Mouse (Mus musculus) stomach, postnatal 0 days (tissue): ENCODE measurements around the gene Hba-a2. TPM values are rescaled to one million over a fixed set of nuclear protein-coding genes. Genes with fewer than 3 reads are reported as not detected.

ENCODE experiments used
- ATAC-seq: fragments of 200-750 bp; cut with Nextera tagmentation; 2 replicates; pipeline ENCODE4 v1.8.0; 2017; ENCODE audit not compliant: low FRiP score, low TSS enrichment
- DNase-seq: peaks from one replicate; pipeline ENCODE4 v3.0.0-alpha.2; 2016; ENCODE audit warnings: low spot score
- H3K27ac ChIP-seq: fragments of 300-500 bp; sonication (generic); replicated peaks from 2 replicates; pipeline ENCODE4 v1.5.1; 2014; ENCODE audit warnings: mild to moderate bottlenecking, control low read depth
- H3K27me3 ChIP-seq: fragments of 300-500 bp; sonication (generic); 2 replicates; pipeline ENCODE4 v1.6.1; 2014; ENCODE audit warnings: low read length; ENCODE audit not compliant: control insufficient read depth, insufficient read depth
- H3K36me3 ChIP-seq: fragments of 300-500 bp; sonication (generic); 2 replicates; pipeline ENCODE4 v1.6.1; 2014; ENCODE audit warnings: low read length, mixed read lengths; ENCODE audit not compliant: control insufficient read depth, insufficient read depth
- H3K4me1 ChIP-seq: fragments of 300-500 bp; sonication (generic); replicated peaks from 2 replicates; pipeline ENCODE4 v1.6.1; 2014; ENCODE audit warnings: antibody characterized with exemption; ENCODE audit not compliant: control insufficient read depth, insufficient read depth
- H3K4me2 ChIP-seq: fragments of 300-500 bp; sonication (generic); replicated peaks from 2 replicates; pipeline ENCODE4 v1.6.1; 2014; ENCODE audit warnings: low read depth, mild to moderate bottlenecking, control low read depth, moderate library complexity
- H3K4me3 ChIP-seq: fragments of 300-500 bp; sonication (generic); 2 replicates; pipeline ENCODE4 v1.5.1; 2014; ENCODE audit warnings: low read depth, low read length, control low read depth
- H3K9ac ChIP-seq: fragments of 300-500 bp; sonication (generic); 2 replicates; pipeline ENCODE4 v1.6.1; 2014; ENCODE audit warnings: mild to moderate bottlenecking, low read length, control low read depth, mixed read lengths
- H3K9me3 ChIP-seq: fragments of 300-500 bp; sonication (generic); 2 replicates; pipeline ENCODE4 v1.6.1; 2016; ENCODE audit warnings: low read length; ENCODE audit not compliant: control insufficient read depth
- CTCF ChIP-seq: IDR thresholded peaks from 2 replicates; pipeline ENCODE4 v1.5.1; 2016; ENCODE audit warnings: antibody characterized with exemption, low read depth, mild to moderate bottlenecking, moderate library complexity
- EP300 ChIP-seq: optimal IDR thresholded peaks from 2 replicates; pipeline ENCODE3; 2016; ENCODE audit warnings: antibody characterized with exemption
- WGBS: fragments of 180-500 bp; shearing (Covaris S2); extraction: QIAGEN DNeasy Blood & Tissue Kit; methylation state at CpG from one replicate; pipeline ENCODE4 v1.1.7; 2014; 5-methylcytosine and 5-hydroxymethylcytosine counted together
- polyA plus RNA-seq: library from polyadenylated mRNA; unstranded; fragments of >200 nt; fragmentation: Nextera tagmentation; extraction: Ambion mirVana; gene quantifications from 2 replicates; pipeline ENCODE4 v1.2.1, GENCODE M21; 2015

Hba-a2 gene
- polyA plus RNA-seq, 1 experiment from 2014 or later, result 728 TPM

- TF ChIP-seq EP300 (no peak), CTCF (no peak)
- Histone ChIP-seq H3K4me1 (no peaks in the 10 kb centered on the region), H3K27ac (no peak overlapping the region), H3K27me3 (no peaks in the 10 kb centered on the region), H3K9me3 (no peaks in the 10 kb centered on the region), H3K4me2 (no peak overlapping the region), H3K9ac (no peak overlapping the region), H3K36me3 (no peaks in the 10 kb centered on the region), H3K4me3 (no peak overlapping the region)
- WGBS, result 67% methylated on average over 11 of the region's 11 CpGs
- peak; percentile 28; the same call in 1 of the 2 replicates for ATAC-seq
- DNase-seq, result no peak
These were observed 24.4 kb downstream of the Hba-a2 start for GRCm38 (mm10) chr11:32320507-32321195.

- TF ChIP-seq EP300, result no peak
- TF ChIP-seq CTCF, result peak; percentile 87
- WGBS, result 40% methylated on average over 8 of the region's 8 CpGs
- no peaks in the 10 kb centered on the region for H3K36me3 ChIP-seq
- H3K9me3 ChIP-seq, result no peaks in the 10 kb centered on the region
- H3K4me3 ChIP-seq, result no peak overlapping the region
- no peak overlapping the region for H3K9ac ChIP-seq
- ATAC-seq, result peak; percentile 62
- peak; percentile 79 for DNase-seq
- H3K27me3 ChIP-seq, result no peaks in the 10 kb centered on the region
- H3K4me1 ChIP-seq, result no peaks in the 10 kb centered on the region
- no peak overlapping the region for H3K27ac ChIP-seq
- H3K4me2 ChIP-seq, result no peak overlapping the region
These were observed 24.9 kb downstream of the Hba-a2 start for GRCm38 (mm10) chr11:32321196-32321565.

- Histone ChIP-seq H3K4me2 (peak overlapping the region; percentile 45), H3K27me3 (no peaks in the 10 kb centered on the region), H3K36me3 (no peaks in the 10 kb centered on the region), H3K9ac (peak overlapping the region; percentile 47; the same call in 1 of the 2 replicates), H3K27ac (no peak overlapping the region), H3K4me3 (peak overlapping the region; percentile 20; the same call in 1 of the 2 replicates), H3K9me3 (no peaks in the 10 kb centered on the region), H3K4me1 (no peaks in the 10 kb centered on the region)
- WGBS, result 10% methylated on average over 15 of the region's 15 CpGs
- ATAC-seq, result peak; percentile 84
- TF ChIP-seq CTCF (peak; percentile 95), EP300 (no peak)
- peak; percentile 91 for DNase-seq
These were observed 28.3 kb downstream of the Hba-a2 start for GRCm38 (mm10) chr11:32324609-32325008.

GRCm38 (mm10) chr11:32331075-32331474 is 34.8 kb downstream of the Hba-a2 start:
- Histone ChIP-seq H3K27ac (no peak overlapping the region), H3K27me3 (no peaks in the 10 kb centered on the region), H3K9ac (no peak overlapping the region), H3K4me3 (no peak overlapping the region), H3K4me2 (no peak overlapping the region), H3K9me3 (no peaks in the 10 kb centered on the region), H3K36me3 (no peaks in the 10 kb centered on the region), H3K4me1 (no peaks in the 10 kb centered on the region)
- DNase-seq (no peak), ATAC-seq (no peak)
- 57% methylated on average over 6 of the region's 6 CpGs for WGBS
- TF ChIP-seq EP300 (no peak), CTCF (no peak)

- no peak for DNase-seq
- no peak overlapping the region for H3K27ac ChIP-seq
- ATAC-seq, result no peak
- no peaks in the 10 kb centered on the region for H3K27me3 ChIP-seq
- no peak overlapping the region for H3K4me2 ChIP-seq
- WGBS, result 42% methylated on average over 5 of the region's 5 CpGs
- H3K9ac ChIP-seq, result no peak overlapping the region
- H3K4me3 ChIP-seq, result no peak overlapping the region
- TF ChIP-seq CTCF (no peak), EP300 (no peak)
- no peaks in the 10 kb centered on the region for H3K36me3 ChIP-seq
- no peaks in the 10 kb centered on the region for H3K4me1 ChIP-seq
- no peaks in the 10 kb centered on the region for H3K9me3 ChIP-seq
These were observed 35.6 kb downstream of the Hba-a2 start for GRCm38 (mm10) chr11:32331861-32332260.

GRCm38 (mm10) chr11:32333235-32333634 is 36.9 kb downstream of the Hba-a2 start:
- WGBS, result 76% methylated on average over 2 of the region's 2 CpGs
- no peak overlapping the region for H3K9ac ChIP-seq
- TF ChIP-seq CTCF, result no peak
- no peak for TF ChIP-seq EP300

More at GRCm38 (mm10) chr11:32333235-32333634, 36.9 kb downstream of the Hba-a2 start:
- Histone ChIP-seq H3K27ac (no peak overlapping the region), H3K4me2 (no peak overlapping the region), H3K27me3 (no peaks in the 10 kb centered on the region), H3K36me3 (no peaks in the 10 kb centered on the region), H3K4me1 (no peaks in the 10 kb centered on the region), H3K4me3 (no peak overlapping the region), H3K9me3 (no peaks in the 10 kb centered on the region)
- DNase-seq (no peak), ATAC-seq (no peak)
